Mouse (Mus musculus) midbrain, embryonic 16.5 days (tissue): ENCODE results near the gene Eif4b. TPM values are rescaled to one million over a fixed set of nuclear protein-coding genes. Genes with fewer than 3 reads are reported as not detected.

Experiments
- ATAC-seq: fragments of 200-750 bp; cut with Nextera tagmentation; 2 replicates; pipeline ENCODE4 v1.8.0; 2017; ENCODE audit warnings: moderate TSS enrichment
- H3K27ac ChIP-seq: fragments of 300-500 bp; sonication (generic); 2 replicates; pipeline ENCODE4 v1.5.1; 2014; ENCODE audit warnings: mild to moderate bottlenecking, low read length, mixed read lengths
- H3K27me3 ChIP-seq: fragments of 300-500 bp; sonication (generic); 2 replicates; pipeline ENCODE4 v1.6.1; 2014; ENCODE audit warnings: low read depth, low read length, mixed read lengths; ENCODE audit not compliant: control insufficient read depth, insufficient read depth
- H3K36me3 ChIP-seq: fragments of 300-500 bp; sonication (generic); 2 replicates; pipeline ENCODE4 v1.6.1; 2014; ENCODE audit warnings: mild to moderate bottlenecking, low read length, moderate library complexity, mixed read lengths; ENCODE audit not compliant: control insufficient read depth, insufficient read depth
- H3K4me1 ChIP-seq: fragments of 300-500 bp; sonication (generic); 2 replicates; pipeline ENCODE4 v1.6.1; 2014; ENCODE audit warnings: mild to moderate bottlenecking, low read length, mixed read lengths; ENCODE audit not compliant: control insufficient read depth, insufficient read depth
- H3K4me2 ChIP-seq: fragments of 300-500 bp; sonication (generic); 2 replicates; pipeline ENCODE4 v1.6.1; 2014; ENCODE audit warnings: mild to moderate bottlenecking, low read length, mixed read lengths
- H3K4me3 ChIP-seq: fragments of 300-500 bp; sonication (generic); 2 replicates; pipeline ENCODE4 v1.5.1; 2014; ENCODE audit warnings: low read depth, mild to moderate bottlenecking, low read length, moderate library complexity, mixed read lengths
- H3K9ac ChIP-seq: fragments of 300-500 bp; sonication (generic); 2 replicates; pipeline ENCODE4 v1.6.1; 2014; ENCODE audit warnings: low read depth, low read length, mixed read lengths
- H3K9me3 ChIP-seq: fragments of 300-500 bp; sonication (generic); replicated peaks from 2 replicates; pipeline ENCODE4 v1.6.1; 2014; ENCODE audit warnings: mild to moderate bottlenecking, low read length, mixed read lengths; ENCODE audit not compliant: control insufficient read depth, poor library complexity, severe bottlenecking
- WGBS: fragments of 180-500 bp; shearing (Covaris S2); extraction: QIAGEN DNeasy Blood & Tissue Kit; methylation state at CpG from one replicate; pipeline ENCODE4 v1.1.7; 2014; 5-methylcytosine and 5-hydroxymethylcytosine counted together
- polyA plus RNA-seq: library from polyadenylated mRNA; unstranded; fragments of >200 nt; fragmentation: Nextera tagmentation; extraction: Ambion mirVana; gene quantifications from 2 replicates; pipeline ENCODE4 v1.2.1, GENCODE M21; 2015

Gene Eif4b
- polyA plus RNA-seq, 1 experiment from 2014 or later = 87.3 TPM

DNA sequence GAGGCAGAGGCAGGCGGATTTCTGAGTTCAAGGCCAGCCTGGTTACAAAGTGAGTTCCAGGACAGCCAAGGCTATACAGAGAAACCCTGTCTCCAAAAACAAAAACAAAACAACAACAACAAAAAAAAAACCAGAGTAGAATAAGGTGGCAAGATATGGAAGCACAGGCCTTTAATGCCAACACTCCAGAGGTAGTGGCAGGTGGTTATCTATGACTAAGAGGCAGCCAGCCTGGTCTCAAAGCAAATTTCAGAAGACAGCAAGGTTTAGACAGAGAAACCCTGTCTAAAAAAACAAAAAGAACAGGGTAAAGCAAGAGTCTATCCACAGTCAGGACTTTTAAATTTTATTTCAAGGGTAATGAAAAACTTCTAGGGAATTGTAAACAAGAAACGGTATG lies 61.1 kb downstream of the Eif4b start:
- H3K36me3 ChIP-seq = peaks cover 8% of the 10 kb centered on the region
- no peak for ATAC-seq
- H3K27me3 ChIP-seq = no peaks in the 10 kb centered on the region
- H3K9ac ChIP-seq = no peak overlapping the region
- H3K4me2 ChIP-seq = peak overlapping the region; percentile 59
- H3K4me1 ChIP-seq = peaks cover 13% of the 10 kb centered on the region
- peak overlapping the region; percentile 91; the same call in 1 of the 2 replicates for H3K4me3 ChIP-seq
- no peaks in the 10 kb centered on the region for H3K9me3 ChIP-seq
- H3K27ac ChIP-seq = no peak overlapping the region
- 83% methylated on average over 2 of the region's 2 CpGs for WGBS

DNA sequence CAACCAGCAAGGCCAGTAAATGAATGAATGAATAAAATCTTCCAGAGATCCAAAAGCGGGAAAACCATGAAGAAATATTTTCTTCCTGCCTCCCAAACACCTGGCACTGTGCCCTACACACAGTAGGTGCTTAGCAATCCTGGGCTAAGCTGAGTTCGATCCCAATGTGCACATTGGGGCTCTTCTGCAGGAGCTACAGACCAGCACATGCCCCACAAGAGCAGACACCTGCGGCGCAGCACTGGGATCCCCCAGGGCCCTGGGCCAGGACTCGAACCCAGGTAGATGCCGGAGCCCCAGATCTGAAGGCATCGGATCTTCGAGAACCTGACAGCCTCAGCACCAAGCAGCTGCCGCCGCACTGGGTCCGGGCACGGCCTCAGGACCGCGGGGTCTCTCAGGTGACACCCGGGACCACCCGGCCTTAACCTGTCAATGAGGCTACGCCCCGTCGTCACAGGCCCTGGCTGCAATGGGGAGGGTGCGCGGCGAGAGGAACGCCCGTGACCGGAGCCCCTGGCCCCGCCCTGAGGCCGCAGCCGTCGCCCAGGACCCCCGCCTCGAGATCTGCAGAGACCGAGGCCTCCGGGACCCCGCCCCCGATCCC lies 62.1 kb downstream of the Eif4b start:
- H3K9ac ChIP-seq = peak overlapping the region; percentile 93
- H3K4me2 ChIP-seq = peak overlapping the region; percentile 59
- H3K36me3 ChIP-seq = 0 out of 2 replicates have a peak, but pooled peaks cover 3% of the 10 kb centered on the region
- WGBS = 3% methylated on average over 35 of the region's 35 CpGs
- peaks cover 13% of the 10 kb centered on the region for H3K4me1 ChIP-seq
- H3K27me3 ChIP-seq = no peaks in the 10 kb centered on the region
- peak overlapping the region; percentile 91 for H3K4me3 ChIP-seq
- peak overlapping the region; percentile 87 for H3K27ac ChIP-seq
- no peaks in the 10 kb centered on the region for H3K9me3 ChIP-seq
- ATAC-seq = no peak; the same call in 1 of the 2 replicates

DNA sequence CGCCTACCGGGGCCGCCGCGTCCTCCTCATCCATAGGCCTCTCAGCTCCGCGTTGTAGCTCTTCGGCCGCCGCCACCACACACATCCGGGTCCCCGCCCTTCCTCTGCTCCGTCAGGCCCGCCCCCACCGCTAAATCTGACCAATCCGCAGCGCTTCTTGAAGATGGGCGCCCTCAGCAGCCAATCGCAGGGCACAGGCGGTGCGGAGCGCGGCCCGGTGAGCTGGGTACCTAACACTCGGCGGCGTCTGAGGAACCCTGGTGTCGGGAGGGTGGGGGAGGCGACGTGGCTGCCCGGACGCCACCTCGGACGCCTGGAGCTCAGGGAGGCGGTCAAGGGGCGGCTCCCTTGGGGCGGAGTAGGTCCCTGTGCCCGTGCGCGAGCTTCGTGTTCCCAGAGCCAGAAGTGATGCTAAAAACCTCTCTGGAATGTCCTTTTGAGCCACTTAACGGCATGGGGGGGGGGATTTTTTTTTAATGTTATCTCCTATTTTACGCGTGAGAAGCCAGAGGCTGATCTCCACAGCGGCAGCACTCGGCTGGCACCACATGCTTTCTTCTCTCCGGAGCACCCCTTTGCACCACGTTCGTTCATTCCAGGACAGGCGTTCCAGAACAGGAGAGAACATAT lies 62.7 kb downstream of the Eif4b start, which contains the start of gene Spryd3:
Spryd3 (minus strand) TSS at position 106 of the 630 bp plus-strand sequence.
- peak; percentile 99 for ATAC-seq
- Histone ChIP-seq H3K4me3 (peak within 1 kb of the TSS; percentile 91), H3K27ac (peak within 1 kb of the TSS; percentile 89), H3K36me3 (0 out of 2 replicates have a peak, but pooled peaks cover 3% of the 10 kb centered on the region), H3K9ac (peak within 1 kb of the TSS; percentile 93), H3K27me3 (no peaks in the 10 kb centered on the region), H3K9me3 (no peaks in the 10 kb centered on the region), H3K4me2 (peak within 1 kb of the TSS; percentile 76), H3K4me1 (peaks cover 13% of the 10 kb centered on the region)
- under 1% methylated on average over 48 of the region's 50 CpGs for WGBS

DNA sequence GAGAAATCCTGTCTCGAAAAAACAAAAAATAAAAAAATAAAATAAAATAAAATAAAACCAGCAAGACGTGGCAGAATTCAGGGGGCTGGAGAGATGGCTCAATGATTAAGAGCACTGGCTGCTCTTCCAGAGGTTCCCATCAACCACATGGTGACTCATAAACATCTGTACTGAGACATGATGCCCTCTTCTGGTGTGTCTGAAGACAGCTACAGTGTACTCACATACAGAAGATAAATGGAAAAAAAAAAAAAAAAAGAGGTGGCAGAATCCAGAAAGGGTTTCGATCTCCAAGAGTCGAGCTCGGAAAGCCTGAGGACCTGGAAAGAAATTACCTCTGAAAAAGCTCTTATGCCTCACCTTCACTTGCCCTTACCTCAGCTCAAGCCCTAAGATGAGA lies 67.5 kb downstream of the Eif4b start:
- peaks cover 9% of the 10 kb centered on the region for H3K4me1 ChIP-seq
- no peak for ATAC-seq
- peaks cover 29% of the 10 kb centered on the region for H3K27me3 ChIP-seq
- 92% methylated on average over 5 of the region's 5 CpGs for WGBS
- no peaks in the 10 kb centered on the region for H3K9me3 ChIP-seq
- H3K4me3 ChIP-seq = no peak overlapping the region
- no peak overlapping the region for H3K9ac ChIP-seq
- H3K4me2 ChIP-seq = no peak overlapping the region
- no peak overlapping the region for H3K27ac ChIP-seq
- no peaks in the 10 kb centered on the region for H3K36me3 ChIP-seq

DNA sequence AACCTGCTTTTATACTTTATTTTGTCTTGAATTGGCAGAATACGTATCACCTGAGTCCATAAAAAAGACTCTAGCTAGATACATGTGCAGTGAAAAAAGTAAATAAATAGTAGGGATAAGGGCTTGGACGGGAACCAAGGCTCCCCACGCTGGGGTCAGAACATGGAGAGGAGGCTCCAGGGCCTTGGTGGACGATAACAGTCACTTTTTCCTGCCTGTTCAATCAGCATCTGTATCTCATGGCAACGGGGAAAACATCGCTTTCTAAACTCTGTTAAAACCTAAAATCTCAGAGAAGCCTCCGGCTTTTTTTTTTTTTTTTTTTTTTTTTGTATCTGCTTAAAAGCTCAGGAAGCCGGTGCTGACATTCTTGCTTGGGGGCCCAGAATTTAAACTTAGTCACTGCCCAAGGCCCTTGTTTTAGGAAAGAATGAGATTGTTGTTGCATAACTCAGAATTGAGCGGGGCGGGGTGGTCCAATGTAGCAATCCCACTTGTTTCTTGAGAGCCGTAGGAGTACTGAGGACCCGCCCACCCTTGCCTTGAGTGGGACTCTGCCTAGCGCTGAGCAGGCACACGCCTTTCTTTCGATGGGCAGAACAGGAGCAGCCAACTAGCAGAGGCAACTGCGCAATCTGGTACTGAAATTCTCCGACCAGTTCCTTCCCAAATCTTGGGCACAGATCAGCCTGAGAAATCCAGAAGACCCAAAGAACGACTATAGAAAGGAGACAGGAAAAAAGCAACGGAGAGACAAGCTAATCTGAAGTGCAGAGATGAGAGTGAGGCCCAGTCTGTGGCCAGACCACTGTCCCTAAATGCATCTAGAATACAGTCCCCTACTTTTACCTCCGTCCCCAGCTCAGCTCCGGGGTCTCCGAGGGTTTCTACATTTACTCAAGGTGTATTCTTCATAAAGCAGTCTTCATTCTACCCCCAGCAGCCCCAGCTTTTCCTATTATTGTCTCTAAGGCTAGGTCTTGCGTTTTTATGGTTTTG lies 69.6 kb downstream of the Eif4b start:
- WGBS = 53% methylated on average over 23 of the region's 23 CpGs
- Histone ChIP-seq H3K27me3 (peaks cover 29% of the 10 kb centered on the region), H3K27ac (no peak overlapping the region), H3K4me2 (no peak overlapping the region), H3K4me1 (peaks cover 3% of the 10 kb centered on the region; the same call in 1 of the 2 replicates), H3K36me3 (no peaks in the 10 kb centered on the region), H3K4me3 (no peak overlapping the region), H3K9me3 (no peaks in the 10 kb centered on the region), H3K9ac (no peak overlapping the region)
- ATAC-seq = no peak

DNA sequence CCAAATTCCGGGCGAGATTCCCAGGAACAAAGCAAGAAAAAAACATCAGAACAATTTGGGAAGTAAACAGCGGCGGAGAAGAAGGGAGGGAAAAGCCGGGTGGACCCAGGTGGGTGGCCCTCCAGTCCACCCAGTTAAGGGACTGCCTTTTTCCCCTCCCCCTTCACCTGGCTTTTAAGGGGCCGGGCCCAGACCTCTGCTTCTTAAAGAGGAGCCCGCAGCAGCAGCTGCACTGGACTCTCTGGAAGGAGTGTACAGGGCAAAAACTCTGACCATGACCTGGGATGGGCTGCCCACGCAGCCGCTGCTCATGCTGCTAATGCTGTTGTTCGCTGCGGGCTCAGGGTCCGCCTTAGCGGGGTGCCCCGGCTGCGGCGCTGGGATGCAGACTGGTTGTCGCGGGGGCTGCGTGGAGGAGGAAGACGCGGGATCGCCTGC lies 70.7 kb downstream of the Eif4b start, which contains the start of gene Igfbp6:
Igfbp6 (plus strand) TSS at position 89 of the 438 bp plus-strand sequence.
- H3K9ac ChIP-seq = peak within 1 kb of the TSS; percentile 30; the same call in 1 of the 2 replicates
- H3K4me1 ChIP-seq = peaks cover 3% of the 10 kb centered on the region; the same call in 1 of the 2 replicates
- no peaks in the 10 kb centered on the region for H3K9me3 ChIP-seq
- ATAC-seq = no peak
- peak within 1 kb of the TSS; percentile 34 for H3K4me2 ChIP-seq
- H3K36me3 ChIP-seq = no peaks in the 10 kb centered on the region
- peaks cover 29% of the 10 kb centered on the region for H3K27me3 ChIP-seq
- H3K27ac ChIP-seq = no peak within 1 kb of the TSS
- H3K4me3 ChIP-seq = peak within 1 kb of the TSS; percentile 12; the same call in 1 of the 2 replicates
- whole genome bisulfite sequencing = 4% methylated on average over 22 of the region's 22 CpGs

DNA sequence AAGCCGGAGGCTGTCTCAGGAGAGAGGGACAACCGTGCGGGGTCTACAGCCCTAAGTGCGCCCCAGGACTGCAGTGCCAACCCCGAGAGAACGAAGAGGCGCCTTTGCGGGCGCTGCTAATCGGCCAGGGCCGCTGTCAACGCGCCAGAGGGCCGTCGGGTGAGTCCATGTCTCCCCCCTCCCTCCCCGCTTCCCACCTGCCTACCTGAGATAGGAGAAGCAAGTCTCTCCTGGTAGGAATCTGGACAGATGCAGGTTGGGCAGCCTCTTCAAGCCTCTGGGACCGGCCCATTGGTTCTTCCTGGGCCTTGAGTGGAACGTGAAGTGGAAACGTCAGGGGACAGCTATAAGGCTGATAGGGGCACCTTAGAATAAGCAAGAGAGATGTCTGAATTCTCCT lies 71.2 kb downstream of the Eif4b start:
- Histone ChIP-seq H3K9me3 (no peaks in the 10 kb centered on the region), H3K4me2 (peak overlapping the region; percentile 34), H3K4me1 (peaks cover 3% of the 10 kb centered on the region; the same call in 1 of the 2 replicates), H3K27ac (no peak overlapping the region), H3K27me3 (peaks cover 29% of the 10 kb centered on the region), H3K4me3 (peak overlapping the region; percentile 12; the same call in 1 of the 2 replicates), H3K36me3 (no peaks in the 10 kb centered on the region), H3K9ac (peak overlapping the region; percentile 30; the same call in 1 of the 2 replicates)
- 10% methylated on average over 19 of the region's 19 CpGs for whole genome bisulfite sequencing
- ATAC-seq = no peak

DNA sequence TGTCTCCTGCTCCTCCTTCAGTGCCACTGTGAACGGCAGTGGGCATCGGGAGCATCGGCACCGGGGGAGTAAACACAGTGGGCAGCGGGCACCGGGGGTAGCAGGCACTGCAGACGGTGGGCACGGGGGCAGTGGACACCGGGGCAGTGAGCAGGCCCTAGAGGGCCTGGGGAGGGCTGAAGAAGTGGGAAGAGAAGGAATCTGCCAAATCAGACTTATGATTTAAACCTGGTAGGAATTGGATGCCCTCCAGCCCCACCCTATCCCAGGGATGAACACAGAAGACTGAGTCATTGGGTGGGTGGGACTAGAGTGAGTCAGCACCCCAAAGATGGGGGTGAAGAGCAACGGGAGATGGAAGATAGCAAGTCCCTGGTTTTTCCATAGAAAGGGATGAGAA lies 71.8 kb downstream of the Eif4b start:
- Histone ChIP-seq H3K9me3 (no peaks in the 10 kb centered on the region), H3K4me1 (peaks cover 3% of the 10 kb centered on the region; the same call in 1 of the 2 replicates), H3K4me3 (no peak overlapping the region), H3K36me3 (no peaks in the 10 kb centered on the region), H3K27ac (no peak overlapping the region), H3K9ac (no peak overlapping the region), H3K4me2 (no peak overlapping the region), H3K27me3 (peaks cover 29% of the 10 kb centered on the region)
- no peak for ATAC-seq
- 92% methylated on average over 10 of the region's 10 CpGs for WGBS
